Mouse (Mus musculus) embryonic facial prominence, embryonic 14.5 days (tissue): ENCODE results near the gene Lcp1. TPM values are rescaled to one million over a fixed set of nuclear protein-coding genes. Genes with fewer than 3 reads are reported as not detected.

ENCODE experiments used
- ATAC-seq: fragments of 200-750 bp; cut with Nextera tagmentation; 2 replicates; pipeline ENCODE4 v1.8.0; 2017; ENCODE audit warnings: low read depth, moderate number of reproducible peaks, moderate TSS enrichment
- DNase-seq: peaks from one replicate; pipeline ENCODE4 v3.0.0-alpha.2; 2015; ENCODE audit warnings: low spot score
- H3K27ac ChIP-seq: fragments of 300-500 bp; sonication (generic); replicated peaks from 2 replicates; pipeline ENCODE4 v1.5.1; 2014; ENCODE audit warnings: low read depth, mild to moderate bottlenecking, low read length, moderate library complexity
- H3K27me3 ChIP-seq: fragments of 300-500 bp; sonication (generic); replicated peaks from 2 replicates; pipeline ENCODE4 v1.6.1; 2014; ENCODE audit warnings: low read length; ENCODE audit not compliant: control insufficient read depth, insufficient read depth
- H3K36me3 ChIP-seq: fragments of 300-500 bp; sonication (generic); 2 replicates; pipeline ENCODE4 v1.6.1; 2014; ENCODE audit warnings: low read length, mixed read lengths; ENCODE audit not compliant: control insufficient read depth, insufficient read depth
- H3K4me1 ChIP-seq: fragments of 300-500 bp; sonication (generic); 2 replicates; pipeline ENCODE4 v1.6.1; 2014; ENCODE audit warnings: antibody characterized with exemption, low read length; ENCODE audit not compliant: control insufficient read depth, insufficient read depth
- H3K4me2 ChIP-seq: fragments of 300-500 bp; sonication (generic); 2 replicates; pipeline ENCODE4 v1.6.1; 2014; ENCODE audit warnings: low read depth, mild to moderate bottlenecking, low read length, moderate library complexity, mixed read lengths
- H3K4me3 ChIP-seq: fragments of 300-500 bp; sonication (generic); 2 replicates; pipeline ENCODE4 v1.5.1; 2014; ENCODE audit warnings: low read depth, mild to moderate bottlenecking, low read length
- H3K9ac ChIP-seq: fragments of 300-500 bp; sonication (generic); 2 replicates; pipeline ENCODE4 v1.6.1; 2014; ENCODE audit warnings: low read depth, mild to moderate bottlenecking, low read length, moderate library complexity, mixed read lengths
- H3K9me3 ChIP-seq: fragments of 300-500 bp; sonication (generic); 2 replicates; pipeline ENCODE4 v1.6.1; 2016; ENCODE audit warnings: low read length; ENCODE audit not compliant: control insufficient read depth
- WGBS: fragments of 180-500 bp; shearing (Covaris S2); extraction: QIAGEN DNeasy Blood & Tissue Kit; methylation state at CpG from one replicate; pipeline ENCODE4 v1.1.7; 2014; 5-methylcytosine and 5-hydroxymethylcytosine counted together
- polyA plus RNA-seq: library from polyadenylated mRNA; unstranded; fragments of >200 nt; fragmentation: Nextera tagmentation; extraction: Ambion mirVana; gene quantifications from 2 replicates; pipeline ENCODE4 v1.2.1, GENCODE M21; 2014

The Lcp1 gene
- polyA plus RNA-seq, 1 experiment from 2014 or later, result 44.3 TPM

DNA sequence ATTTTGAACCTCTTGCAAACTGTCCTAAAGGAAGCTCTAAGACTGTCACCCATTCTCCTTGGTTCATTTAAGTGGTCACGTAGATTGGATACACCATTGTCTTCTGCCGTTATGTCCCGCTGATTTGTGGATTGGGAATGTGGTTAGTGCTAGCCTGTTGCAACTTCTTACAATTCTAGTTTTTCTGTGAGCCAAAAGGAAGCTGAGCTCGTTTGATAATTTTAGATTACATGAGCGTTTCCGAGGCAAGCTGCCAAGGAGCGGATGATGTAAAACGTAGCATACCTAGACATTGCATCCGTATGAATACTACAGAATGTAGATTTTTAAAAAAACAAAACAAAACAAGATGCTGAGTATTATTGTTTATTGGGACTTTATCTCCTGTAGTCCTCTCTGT, 17.3 kb downstream of the Lcp1 start:
- Histone ChIP-seq H3K4me3 (no peak overlapping the region), H3K27ac (no peak overlapping the region), H3K4me2 (no peak overlapping the region), H3K9me3 (no peaks in the 10 kb centered on the region), H3K4me1 (no peaks in the 10 kb centered on the region), H3K27me3 (no peaks in the 10 kb centered on the region), H3K9ac (no peak overlapping the region), H3K36me3 (no peaks in the 10 kb centered on the region)
- no peak for ATAC-seq
- DNase-seq, result no peak
- 71% methylated on average over 9 of the region's 9 CpGs for WGBS

- no peaks in the 10 kb centered on the region for H3K4me1 ChIP-seq
- no peak overlapping the region for H3K4me2 ChIP-seq
- no peak overlapping the region for H3K9ac ChIP-seq
- H3K27ac ChIP-seq, result no peak overlapping the region
- no peak overlapping the region for H3K4me3 ChIP-seq
- ATAC-seq, result no peak
- no peaks in the 10 kb centered on the region for H3K36me3 ChIP-seq
- H3K9me3 ChIP-seq, result no peaks in the 10 kb centered on the region
- no peaks in the 10 kb centered on the region for H3K27me3 ChIP-seq
- DNase-seq, result no peak
- 71% methylated on average over 2 of the region's 2 CpGs for WGBS
Observed at GRCm38 (mm10) chr14:75150653-75151052, 19.8 kb downstream of the Lcp1 start.

GRCm38 (mm10) chr14:75151146-75151545, 20.2 kb downstream of the Lcp1 start:
- no peaks in the 10 kb centered on the region for H3K27me3 ChIP-seq
- no peaks in the 10 kb centered on the region for H3K9me3 ChIP-seq
- H3K27ac ChIP-seq, result no peak overlapping the region
- no peaks in the 10 kb centered on the region for H3K36me3 ChIP-seq
- 74% methylated on average over 3 of the region's 3 CpGs for WGBS
- H3K4me3 ChIP-seq, result no peak overlapping the region
- no peak for DNase-seq
- H3K4me1 ChIP-seq, result no peaks in the 10 kb centered on the region
- H3K4me2 ChIP-seq, result no peak overlapping the region
- ATAC-seq, result no peak
- H3K9ac ChIP-seq, result no peak overlapping the region

DNA sequence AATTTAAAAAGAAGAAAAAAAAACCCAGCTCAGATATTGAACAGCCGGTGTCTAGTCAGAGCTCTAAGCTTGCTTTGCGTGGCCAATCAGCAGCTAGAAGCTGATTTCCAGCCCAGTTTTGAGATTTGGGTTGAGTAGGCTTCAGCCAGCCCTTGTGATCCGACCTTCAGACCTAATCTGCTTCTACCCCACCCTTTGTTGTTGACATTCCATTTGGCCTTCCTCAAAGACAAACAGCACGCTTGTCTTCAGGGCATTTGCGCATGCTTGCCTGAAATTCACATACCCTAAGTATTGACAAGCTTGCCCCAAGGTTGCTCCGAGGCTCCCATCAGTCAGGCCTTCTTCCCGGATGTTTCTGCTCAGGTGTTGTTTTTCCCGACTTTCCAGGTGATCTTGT, 23.6 kb downstream of the Lcp1 start:
- no peak overlapping the region for H3K9ac ChIP-seq

DNA sequence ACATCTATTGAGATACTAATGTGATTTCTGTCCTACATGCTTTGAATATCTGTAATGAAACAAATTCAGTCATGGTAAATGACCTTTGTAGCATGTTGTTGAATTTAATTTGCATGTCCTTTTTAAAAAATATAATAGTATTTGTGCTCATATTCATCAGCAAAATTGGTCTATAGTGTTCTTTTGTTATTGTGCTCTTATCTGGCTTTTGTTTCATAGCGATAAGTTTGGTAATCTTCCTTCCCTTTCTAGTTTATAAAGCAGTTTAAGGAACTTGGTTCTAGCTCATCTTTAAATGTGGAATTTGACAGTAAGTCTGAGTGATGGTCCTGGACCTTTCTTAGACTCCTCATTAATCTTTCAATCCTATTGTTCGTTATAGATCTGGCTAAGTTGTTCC, 28.5 kb downstream of the Lcp1 start:
- H3K27me3 ChIP-seq, result no peaks in the 10 kb centered on the region
- no peak overlapping the region for H3K27ac ChIP-seq
- ATAC-seq (no peak), DNase-seq (no peak)
- H3K4me2 ChIP-seq, result no peak overlapping the region
- WGBS, result 87% methylated on average over 2 of the region's 2 CpGs
- H3K9me3 ChIP-seq, result no peaks in the 10 kb centered on the region
- no peak overlapping the region for H3K9ac ChIP-seq
- no peaks in the 10 kb centered on the region for H3K36me3 ChIP-seq
- no peaks in the 10 kb centered on the region for H3K4me1 ChIP-seq
- no peak overlapping the region for H3K4me3 ChIP-seq

More for the DNA sequence above, 23.6 kb downstream of the Lcp1 start:
- Histone ChIP-seq H3K4me1 (no peaks in the 10 kb centered on the region), H3K4me3 (no peak overlapping the region), H3K36me3 (no peaks in the 10 kb centered on the region), H3K4me2 (no peak overlapping the region), H3K9me3 (no peaks in the 10 kb centered on the region), H3K27me3 (no peaks in the 10 kb centered on the region), H3K27ac (no peak overlapping the region)
- WGBS, result 79% methylated on average over 8 of the region's 8 CpGs
- DNase-seq, result no peak
- ATAC-seq, result no peak

GRCm38 (mm10) chr14:75163866-75164265, 33.0 kb downstream of the Lcp1 start:
- Histone ChIP-seq H3K27me3 (no peaks in the 10 kb centered on the region), H3K9ac (no peak overlapping the region), H3K27ac (no peak overlapping the region), H3K4me1 (no peaks in the 10 kb centered on the region), H3K4me2 (no peak overlapping the region), H3K9me3 (no peaks in the 10 kb centered on the region), H3K36me3 (no peaks in the 10 kb centered on the region), H3K4me3 (no peak overlapping the region)
- ATAC-seq, result no peak
- no peak for DNase-seq
- 87% methylated on average over 8 of the region's 8 CpGs for WGBS

DNA sequence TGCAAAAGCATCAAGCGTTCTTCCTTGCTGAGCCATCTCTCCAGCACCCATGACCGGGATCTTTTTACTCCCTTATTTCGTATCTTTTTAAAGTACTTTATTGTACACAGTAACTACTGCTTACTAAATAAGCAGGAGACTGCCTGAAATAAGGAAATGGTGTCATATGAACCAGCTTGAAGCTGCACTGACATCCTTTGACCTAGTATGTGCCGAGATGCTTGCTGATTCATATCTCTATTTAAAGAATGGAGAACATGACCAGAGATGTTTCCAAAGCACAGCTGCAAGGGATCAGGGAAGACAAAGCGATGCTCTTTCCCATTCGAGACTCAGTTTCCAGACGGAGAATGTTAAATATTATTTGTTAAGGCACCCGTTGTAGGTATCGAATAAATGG, 33.4 kb downstream of the Lcp1 start:
- WGBS, result 91% methylated on average over 9 of the region's 9 CpGs
- no peak for ATAC-seq
- DNase-seq, result no peak

DNA sequence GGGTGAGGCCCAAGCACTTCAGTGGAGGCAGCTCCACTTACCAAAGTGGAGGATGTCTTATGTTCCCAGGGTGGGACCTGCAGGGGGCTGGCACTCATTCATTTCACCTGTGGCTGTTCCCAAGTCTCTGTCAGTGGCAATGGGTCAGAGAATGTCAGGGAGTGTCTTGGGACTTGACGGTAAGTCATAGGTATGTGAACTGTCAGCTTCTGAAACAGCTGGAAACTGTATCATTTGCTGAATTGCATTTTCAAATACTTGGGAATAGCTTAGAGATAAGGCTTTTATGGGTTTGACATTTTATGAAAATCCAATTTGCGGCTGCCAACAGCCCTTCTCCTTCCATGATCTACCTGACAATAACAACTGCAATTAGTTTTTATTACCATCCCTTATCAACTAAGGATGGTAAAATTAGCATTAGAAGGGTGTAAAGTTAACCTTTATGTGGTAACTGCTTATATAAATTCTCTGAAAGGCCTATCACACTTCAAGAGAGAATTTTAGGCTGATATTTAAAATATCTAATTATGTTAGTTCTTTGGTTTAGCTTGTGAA, 34.8 kb downstream of the Lcp1 start:
- ATAC-seq (no peak), DNase-seq (no peak)

More for the DNA sequence above, 33.4 kb downstream of the Lcp1 start:
- no peaks in the 10 kb centered on the region for H3K36me3 ChIP-seq
- H3K27me3 ChIP-seq, result no peaks in the 10 kb centered on the region
- no peak overlapping the region for H3K4me2 ChIP-seq
- no peak overlapping the region for H3K27ac ChIP-seq
- H3K9ac ChIP-seq, result no peak overlapping the region
- no peaks in the 10 kb centered on the region for H3K4me1 ChIP-seq
- H3K9me3 ChIP-seq, result no peaks in the 10 kb centered on the region
- no peak overlapping the region for H3K4me3 ChIP-seq

GRCm38 (mm10) chr14:75168501-75168900, 37.6 kb downstream of the Lcp1 start:
- WGBS, result 89% methylated on average over 3 of the region's 3 CpGs
- Histone ChIP-seq H3K9me3 (no peaks in the 10 kb centered on the region), H3K9ac (no peak overlapping the region), H3K4me3 (no peak overlapping the region), H3K27me3 (no peaks in the 10 kb centered on the region), H3K4me2 (no peak overlapping the region), H3K27ac (no peak overlapping the region), H3K36me3 (no peaks in the 10 kb centered on the region), H3K4me1 (no peaks in the 10 kb centered on the region)
- ATAC-seq, result no peak
- DNase-seq, result no peak

More for the DNA sequence above, 34.8 kb downstream of the Lcp1 start:
- Histone ChIP-seq H3K4me2 (no peak overlapping the region), H3K27ac (no peak overlapping the region), H3K36me3 (no peaks in the 10 kb centered on the region), H3K9me3 (no peaks in the 10 kb centered on the region), H3K4me3 (no peak overlapping the region), H3K9ac (no peak overlapping the region), H3K27me3 (no peaks in the 10 kb centered on the region), H3K4me1 (no peaks in the 10 kb centered on the region)
- 88% methylated on average over 2 of the region's 2 CpGs for WGBS
